Mouse (Mus musculus): ENCODE measurements around the gene Emilin3. TPM values are rescaled to one million over a fixed set of nuclear protein-coding genes. Genes with fewer than 3 reads are reported as not detected.

Gene Emilin3
- polyA plus RNA-seq, 2 experiments = 0.08 to 0.20 TPM

GRCm38 (mm10) chr2:160910633-160911032, 1.5 kb downstream of the Emilin3 start:
- DNase-seq (ENCODE audit: low read depth in 3 of 3, low spot score in 3 of 3) (no peak), ATAC-seq (ENCODE audit: insufficient read depth) (no peak)
- Histone ChIP-seq H3K27me3 (ENCODE audit: control insufficient read depth, insufficient read depth, low read length) (peaks cover 28% of the 10 kb centered on the region), H3K27ac (no peak overlapping the region), H3K36me3 (replicated peaks; ENCODE audit: control insufficient read depth, insufficient read depth, low read depth) (no peaks in the 10 kb centered on the region), H3K4me1 (replicated peaks; ENCODE audit: control insufficient read depth in 2 of 2, insufficient read depth in 2 of 2, low read length in 1 of 2) (no peaks in the 10 kb centered on the region), H3K4me2 (ENCODE audit: low read depth) (no peak overlapping the region), H3K9ac (replicated peaks) (no peak overlapping the region), H3K4me3 (ENCODE audit: insufficient read depth in 1 of 2, low read depth in 2 of 2, low read length in 2 of 2) (no peak overlapping the region), H3K9me3 (ENCODE audit: control insufficient read depth, low read length) (no peaks in the 10 kb centered on the region)
- TF ChIP-seq EP300 (IDR thresholded peaks at IDR 0.05; ENCODE audit: low read depth) = no peak
- no peak for TF ChIP-seq CTCF (IDR thresholded peaks at IDR 0.05; ENCODE audit: low read depth)
- WGBS (ENCODE audit: insufficient replicate concordance) = 61% methylated on average over 5 of the region's 5 CpGs

DNA sequence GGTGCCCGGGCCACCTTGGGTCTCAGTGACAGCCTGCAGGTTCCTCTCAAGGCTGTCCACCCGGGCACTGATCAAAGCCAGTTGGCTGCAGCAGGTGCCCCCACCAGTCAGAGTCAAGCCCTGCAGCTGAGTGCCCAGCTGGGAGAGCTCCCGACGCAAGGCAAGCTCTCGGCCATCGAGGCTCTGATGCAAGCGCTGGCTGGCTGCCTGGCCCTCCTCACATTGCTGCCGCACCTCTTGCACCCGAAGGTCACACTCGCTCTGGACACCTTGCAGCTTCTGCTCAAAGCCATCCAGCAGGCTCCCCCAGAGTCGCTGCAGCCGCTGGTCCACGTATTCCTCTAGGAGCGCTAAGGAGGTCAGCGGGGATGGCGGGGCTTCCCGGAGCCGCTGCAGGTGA, 3.5 kb downstream of the Emilin3 start:
- no peak overlapping the region for H3K4me2 ChIP-seq (ENCODE audit: low read depth)
- H3K4me3 ChIP-seq (ENCODE audit: insufficient read depth in 1 of 2, low read depth in 2 of 2, low read length in 2 of 2) = no peak overlapping the region
- H3K36me3 ChIP-seq (replicated peaks; ENCODE audit: control insufficient read depth, insufficient read depth, low read depth) = no peaks in the 10 kb centered on the region
- H3K27me3 ChIP-seq (ENCODE audit: control insufficient read depth, insufficient read depth, low read length) = peaks cover 28% of the 10 kb centered on the region
- TF ChIP-seq EP300 (IDR thresholded peaks at IDR 0.05; ENCODE audit: low read depth) = no peak
- TF ChIP-seq CTCF (IDR thresholded peaks at IDR 0.05; ENCODE audit: low read depth) = no peak
- 51% methylated on average over 18 of the region's 18 CpGs for WGBS (ENCODE audit: insufficient replicate concordance)
- ATAC-seq (ENCODE audit: insufficient read depth) (no peak), DNase-seq (ENCODE audit: low read depth in 3 of 3, low spot score in 3 of 3) (no peak)
- no peak overlapping the region for H3K9ac ChIP-seq (replicated peaks)
- H3K4me1 ChIP-seq (replicated peaks; ENCODE audit: control insufficient read depth in 2 of 2, insufficient read depth in 2 of 2, low read length in 1 of 2) = no peaks in the 10 kb centered on the region
- H3K9me3 ChIP-seq (ENCODE audit: control insufficient read depth, low read length) = no peaks in the 10 kb centered on the region
- no peak overlapping the region for H3K27ac ChIP-seq

DNA sequence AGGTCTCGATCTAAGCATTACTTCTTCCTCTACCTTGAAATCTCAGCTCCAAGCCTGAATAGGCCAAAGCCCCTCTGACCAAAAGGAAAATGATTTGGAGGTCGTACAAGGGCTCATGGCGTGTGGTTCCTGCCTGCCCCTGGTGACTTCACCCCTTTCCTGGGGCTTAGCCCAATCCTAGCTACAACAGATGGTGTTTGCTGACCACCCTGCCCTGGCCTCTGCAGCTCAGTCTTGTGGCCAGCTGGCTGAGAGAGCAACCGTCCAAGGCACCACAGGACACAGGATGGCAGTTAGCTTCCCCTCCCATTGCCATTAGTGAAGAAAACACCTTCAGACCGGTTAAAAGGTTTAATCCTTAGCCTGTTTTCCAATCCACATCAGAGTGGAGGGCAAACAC, 6.0 kb downstream of the Emilin3 start:
- Histone ChIP-seq H3K27ac (no peak overlapping the region), H3K36me3 (replicated peaks; ENCODE audit: control insufficient read depth, insufficient read depth, low read depth) (no peaks in the 10 kb centered on the region), H3K4me3 (ENCODE audit: insufficient read depth in 1 of 2, low read depth in 2 of 2, low read length in 2 of 2) (no peak overlapping the region), H3K27me3 (ENCODE audit: control insufficient read depth, insufficient read depth, low read length) (peaks cover 6% of the 10 kb centered on the region), H3K9me3 (ENCODE audit: control insufficient read depth, low read length) (no peaks in the 10 kb centered on the region), H3K4me1 (replicated peaks; ENCODE audit: control insufficient read depth in 2 of 2, insufficient read depth in 2 of 2, low read length in 1 of 2) (no peaks in the 10 kb centered on the region), H3K4me2 (ENCODE audit: low read depth) (no peak overlapping the region), H3K9ac (replicated peaks) (no peak overlapping the region)
- ATAC-seq (ENCODE audit: insufficient read depth) (no peak), DNase-seq (ENCODE audit: low read depth in 3 of 3, low spot score in 3 of 3) (no peak)
- no peak for TF ChIP-seq EP300 (IDR thresholded peaks at IDR 0.05; ENCODE audit: low read depth)
- 53% methylated on average over 5 of the region's 5 CpGs for WGBS (ENCODE audit: insufficient replicate concordance)

GRCm38 (mm10) chr2:160905301-160905700, 6.8 kb downstream of the Emilin3 start:
- Histone ChIP-seq H3K4me2 (ENCODE audit: low read depth) (no peak overlapping the region), H3K36me3 (replicated peaks; ENCODE audit: control insufficient read depth, insufficient read depth, low read depth) (no peaks in the 10 kb centered on the region), H3K27ac (no peak overlapping the region), H3K27me3 (ENCODE audit: control insufficient read depth, insufficient read depth, low read length) (no peaks in the 10 kb centered on the region; the same call in 1 of the 2 replicates), H3K4me3 (ENCODE audit: insufficient read depth in 1 of 2, low read depth in 2 of 2, low read length in 2 of 2) (no peak overlapping the region), H3K9ac (replicated peaks) (no peak overlapping the region), H3K4me1 (replicated peaks; ENCODE audit: control insufficient read depth in 2 of 2, insufficient read depth in 2 of 2, low read length in 1 of 2) (no peaks in the 10 kb centered on the region), H3K9me3 (ENCODE audit: control insufficient read depth, low read length) (no peaks in the 10 kb centered on the region)
- WGBS (ENCODE audit: insufficient replicate concordance) = 84% methylated on average over 12 of the region's 12 CpGs
- DNase-seq (ENCODE audit: low read depth in 3 of 3, low spot score in 3 of 3) = no peak
- ATAC-seq (ENCODE audit: insufficient read depth) = no peak
- TF ChIP-seq EP300 (IDR thresholded peaks at IDR 0.05; ENCODE audit: low read depth) = no peak
- TF ChIP-seq CTCF (IDR thresholded peaks at IDR 0.05; ENCODE audit: low read depth) = no peak

GRCm38 (mm10) chr2:160901656-160902412, 10.3 kb downstream of the Emilin3 start:
- H3K36me3 ChIP-seq (replicated peaks; ENCODE audit: control insufficient read depth, insufficient read depth, low read depth) = no peaks in the 10 kb centered on the region
- H3K9me3 ChIP-seq (ENCODE audit: control insufficient read depth, low read length) = no peaks in the 10 kb centered on the region
- ATAC-seq (ENCODE audit: insufficient read depth) (no peak), DNase-seq (ENCODE audit: low read depth in 3 of 3, low spot score in 3 of 3) (no peak)
- H3K4me1 ChIP-seq (replicated peaks; ENCODE audit: control insufficient read depth in 2 of 2, insufficient read depth in 2 of 2, low read length in 1 of 2) = no peaks in the 10 kb centered on the region
- H3K4me3 ChIP-seq (ENCODE audit: insufficient read depth in 1 of 2, low read depth in 2 of 2, low read length in 2 of 2) = no peak overlapping the region
- no peak overlapping the region for H3K27ac ChIP-seq
- no peak overlapping the region for H3K4me2 ChIP-seq (ENCODE audit: low read depth)
- 41% methylated on average over 7 of the region's 7 CpGs for WGBS (ENCODE audit: insufficient replicate concordance)
- no peaks in the 10 kb centered on the region for H3K27me3 ChIP-seq (ENCODE audit: control insufficient read depth, insufficient read depth, low read length)
- TF ChIP-seq CTCF (IDR thresholded peaks at IDR 0.05; ENCODE audit: low read depth) = no peak
- no peak for TF ChIP-seq EP300 (IDR thresholded peaks at IDR 0.05; ENCODE audit: low read depth)
- no peak overlapping the region for H3K9ac ChIP-seq (replicated peaks)
